Mouse (Mus musculus) heart, postnatal 0 days (tissue): Measurements from ENCODE around the gene Rmnd1.

Source experiments
- CTCF ChIP-seq: IDR thresholded peaks from 2 replicates; pipeline ENCODE4 v1.5.1; 2016; ENCODE audit warnings: antibody characterized with exemption, control low read depth, low read depth
- EP300 ChIP-seq: IDR thresholded peaks from 2 replicates; pipeline ENCODE4 v1.6.1; 2016; ENCODE audit warnings: antibody characterized with exemption, low read depth

- TF ChIP-seq CTCF (no peak), EP300 (no peak)
Observed at GRCm38 (mm10) chr10:4405511-4405910, 26.7 kb downstream of the Rmnd1 start.
